Mouse (Mus musculus): ENCODE data around the gene Defb45.

DNA sequence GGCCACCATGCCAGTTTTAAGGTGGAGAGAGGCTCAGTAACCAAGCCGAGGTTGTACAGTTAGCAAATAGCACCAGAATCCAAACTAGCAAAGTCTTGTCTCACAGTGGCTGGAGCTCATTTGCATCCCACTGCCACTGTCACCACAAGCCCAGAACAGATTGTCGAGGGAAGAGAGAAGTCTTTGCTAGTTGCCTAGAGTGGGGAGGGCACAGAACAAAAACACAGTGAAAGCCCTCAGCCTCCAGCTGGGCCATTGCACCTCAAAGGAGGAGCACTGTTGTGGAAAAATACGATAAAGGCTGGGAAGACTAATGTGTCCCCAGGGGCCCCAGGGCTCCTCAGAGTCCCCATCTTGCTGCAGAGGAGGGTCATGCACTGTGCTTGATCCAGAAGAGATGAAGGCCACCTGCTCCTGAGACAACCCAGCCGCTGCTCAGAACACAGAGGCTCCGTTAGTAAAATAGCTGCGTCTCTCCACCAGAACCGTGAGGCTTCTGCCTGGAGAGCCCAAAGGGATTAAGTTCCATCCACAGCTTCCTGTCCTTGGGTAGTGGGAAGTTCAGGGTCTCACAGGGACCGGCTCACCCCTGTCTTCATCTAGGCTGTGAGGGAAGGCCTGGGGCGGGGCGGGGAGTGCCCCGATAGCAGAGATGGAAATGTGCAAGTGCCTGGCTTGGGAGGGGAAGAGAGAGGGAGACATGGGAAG lies 40.4 kb upstream of the Defb45 start:
- TF ChIP-seq CTCF (IDR thresholded peaks at IDR 0.05; ENCODE audit: insufficient read depth, low read depth, low read length) (no peak), POLR2A (IDR thresholded peaks at IDR 0.05; ENCODE audit: insufficient read depth, low read depth, low read length) (no peak)

Data from olfactory bulb, adult 2 months (tissue).